Mouse (Mus musculus): ENCODE data around the gene Golga5.

DNA sequence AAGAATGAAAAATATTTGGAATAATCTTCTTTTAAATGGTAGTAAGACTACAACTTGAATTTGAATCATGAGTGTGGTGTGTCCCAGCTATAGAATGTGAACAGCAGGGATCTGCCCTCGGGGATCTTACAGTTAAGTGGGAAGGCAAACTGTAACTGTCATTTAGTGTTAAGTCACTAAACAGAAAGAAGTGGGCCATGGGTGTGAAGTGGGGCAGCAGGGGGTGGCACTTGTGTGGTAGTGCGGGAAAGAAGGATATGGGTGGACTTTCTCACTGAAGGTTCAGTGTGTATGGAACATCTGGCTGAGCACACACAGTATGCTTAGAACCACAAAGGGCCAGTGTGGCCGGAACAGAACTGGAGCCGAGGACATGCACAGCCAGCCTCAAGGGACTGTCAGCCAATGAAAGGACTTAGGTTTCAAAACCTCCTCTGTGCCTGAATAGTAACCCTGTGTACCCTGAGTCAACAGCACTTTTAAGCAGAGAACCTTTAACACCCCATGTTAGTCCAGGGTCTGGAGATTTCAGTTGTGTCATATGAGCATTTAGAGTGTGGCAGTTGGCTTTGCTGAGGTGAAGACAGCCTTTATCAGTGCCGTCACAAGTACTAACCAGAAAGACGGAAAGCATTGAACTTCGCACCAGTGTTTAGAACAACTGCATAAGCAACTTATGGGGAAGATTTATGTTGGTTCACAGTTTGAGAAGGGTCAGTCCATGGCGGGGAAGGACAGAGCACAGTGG is 33.1 kb downstream of the Golga5 start:
- TF ChIP-seq CTCF (IDR thresholded peaks at IDR 0.05; ENCODE audit: control insufficient read depth, insufficient read depth, insufficient read length): no peak
- TF ChIP-seq CEBPB (IDR thresholded peaks at IDR 0.05; ENCODE audit: low read depth): no peak
- TF ChIP-seq MYOG (IDR thresholded peaks at IDR 0.05; ENCODE audit: control insufficient read depth, extremely low read depth, insufficient read length): no peak
- TF ChIP-seq FOSL1 (IDR thresholded peaks at IDR 0.05; ENCODE audit: insufficient read depth, low read length, poor library complexity, severe bottlenecking): no peak
- no peak for TF ChIP-seq USF1 (IDR thresholded peaks at IDR 0.05; ENCODE audit: low read depth)
- no peak for TF ChIP-seq MAX (IDR thresholded peaks at IDR 0.05)
- no peak for TF ChIP-seq MYOD1 (IDR thresholded peaks at IDR 0.05; ENCODE audit: control insufficient read depth, insufficient read length, low read depth)

Measured in C2C12 (cell line).